Mouse (Mus musculus) E14TG2a.4 (cell line): ENCODE results near the gene Ckm.

Experiments
- CTCF ChIP-seq: conservative IDR thresholded peaks from 2 replicates; pipeline ENCODE4 v1.5.1; 2014; ENCODE audit warnings: low read length
- NANOG ChIP-seq: IDR thresholded peaks from 2 replicates; pipeline ENCODE4 v1.6.1; 2014; ENCODE audit warnings: borderline replicate concordance, low read length, mixed read lengths

DNA sequence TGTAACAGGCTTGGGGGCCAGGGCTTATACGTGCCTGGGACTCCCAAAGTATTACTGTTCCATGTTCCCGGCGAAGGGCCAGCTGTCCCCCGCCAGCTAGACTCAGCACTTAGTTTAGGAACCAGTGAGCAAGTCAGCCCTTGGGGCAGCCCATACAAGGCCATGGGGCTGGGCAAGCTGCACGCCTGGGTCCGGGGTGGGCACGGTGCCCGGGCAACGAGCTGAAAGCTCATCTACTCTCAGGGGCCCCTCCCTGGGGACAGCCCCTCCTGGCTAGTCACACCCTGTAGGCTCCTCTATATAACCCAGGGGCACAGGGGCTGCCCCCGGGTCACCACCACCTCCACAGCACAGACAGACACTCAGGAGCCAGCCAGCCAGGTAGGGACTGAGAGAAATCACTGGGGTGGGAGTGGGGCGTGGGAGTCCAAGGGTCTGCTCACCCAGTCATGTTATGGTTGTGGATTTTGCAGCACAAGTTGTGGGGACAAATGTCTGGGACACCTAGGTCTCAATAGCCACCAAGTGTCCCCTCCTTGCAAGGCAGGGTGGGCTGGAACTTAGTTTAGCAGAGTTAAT lies 6.3 kb downstream of the Ckm start:
- TF ChIP-seq CTCF (no peak), NANOG (no peak)
